Mouse (Mus musculus) kidney, adult 11 months (tissue): ENCODE measurements around the gene Wdr4.
A peak's percentile ranks its signal among the peaks of the same experiment; 100 is the strongest.

ENCODE experiments used
- DNase-seq: peaks from one replicate; pipeline ENCODE4 v3.0.0; 2022

Gene Wdr4

GRCm38 (mm10) chr17:31491355-31491754 lies 28.4 kb downstream of the Wdr4 start:
- DNase-seq = no peak

GRCm38 (mm10) chr17:31487433-31488060 lies 32.2 kb downstream of the Wdr4 start:
- DNase-seq = no peak

GRCm38 (mm10) chr17:31486616-31487198 lies 33.1 kb downstream of the Wdr4 start:
- DNase-seq = no peak

- DNase-seq = no peak
Observed at GRCm38 (mm10) chr17:31479108-31479844, 40.5 kb downstream of the Wdr4 start.

DNA sequence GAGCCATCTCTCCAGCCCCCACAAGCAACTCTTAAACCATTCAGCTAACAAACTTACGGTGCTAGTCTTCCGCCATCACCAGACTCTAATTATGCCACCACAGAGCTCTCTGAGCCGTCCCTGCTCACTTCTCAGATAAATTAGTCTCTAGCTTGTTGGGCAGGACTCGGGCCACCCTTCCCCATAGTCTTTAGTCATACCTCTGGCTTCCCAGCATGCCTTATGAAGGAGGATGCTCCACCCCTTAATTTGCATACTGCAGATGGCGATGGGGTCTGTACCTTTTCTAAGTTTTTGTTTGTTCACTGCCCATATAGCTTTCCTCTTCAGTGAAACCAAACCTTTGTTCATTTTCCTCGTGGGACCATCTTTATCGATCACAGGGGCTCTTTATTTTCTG lies 41.2 kb downstream of the Wdr4 start:
- no peak for DNase-seq

DNA sequence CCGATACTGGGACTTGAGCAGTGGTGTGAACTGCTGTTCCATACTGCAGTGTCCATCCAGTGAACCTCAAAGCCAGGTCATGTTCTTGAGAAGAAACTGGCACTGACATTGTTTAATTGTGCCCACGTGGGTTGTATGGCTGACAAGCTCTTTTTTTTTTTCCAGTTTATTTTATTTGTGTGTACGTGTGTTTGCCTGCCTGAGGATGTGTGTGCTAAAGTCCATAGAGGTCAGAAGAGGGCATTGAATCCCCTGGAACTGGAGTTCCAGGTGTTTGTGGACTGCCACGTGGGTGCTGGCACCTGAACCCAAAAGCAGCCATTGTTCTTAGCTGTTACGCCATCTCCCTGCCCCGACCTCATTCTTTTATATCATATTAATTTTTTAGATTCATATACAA lies 45.4 kb downstream of the Wdr4 start:
- DNase-seq = no peak

- no peak for DNase-seq
Observed at GRCm38 (mm10) chr17:31470766-31471418, 48.9 kb downstream of the Wdr4 start.

- no peak for DNase-seq
Observed at GRCm38 (mm10) chr17:31468496-31468895, 51.3 kb downstream of the Wdr4 start.

GRCm38 (mm10) chr17:31466854-31467253 lies 52.9 kb downstream of the Wdr4 start:
- no peak for DNase-seq

DNA sequence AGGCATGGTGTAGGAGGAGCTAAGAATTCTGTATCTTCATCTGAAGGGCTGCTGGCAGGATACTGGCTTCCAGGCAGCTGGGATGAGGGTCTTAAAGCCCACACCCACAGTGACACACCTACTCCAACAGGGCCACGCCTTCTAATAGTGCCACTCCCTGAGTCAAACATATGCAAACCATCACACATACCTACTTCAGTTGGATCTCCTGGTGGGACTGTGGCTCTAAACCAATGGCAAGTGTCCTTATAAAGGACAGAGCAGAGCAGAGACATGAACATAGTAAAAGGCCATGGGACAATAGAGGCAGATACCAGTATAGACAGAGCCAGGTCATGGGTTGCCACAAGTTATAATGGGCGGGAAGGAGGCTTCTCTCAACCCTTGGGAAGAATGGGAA lies 57.3 kb downstream of the Wdr4 start:
- DNase-seq = no peak

GRCm38 (mm10) chr17:31460416-31460815 lies 59.4 kb downstream of the Wdr4 start:
- DNase-seq = no peak

DNA sequence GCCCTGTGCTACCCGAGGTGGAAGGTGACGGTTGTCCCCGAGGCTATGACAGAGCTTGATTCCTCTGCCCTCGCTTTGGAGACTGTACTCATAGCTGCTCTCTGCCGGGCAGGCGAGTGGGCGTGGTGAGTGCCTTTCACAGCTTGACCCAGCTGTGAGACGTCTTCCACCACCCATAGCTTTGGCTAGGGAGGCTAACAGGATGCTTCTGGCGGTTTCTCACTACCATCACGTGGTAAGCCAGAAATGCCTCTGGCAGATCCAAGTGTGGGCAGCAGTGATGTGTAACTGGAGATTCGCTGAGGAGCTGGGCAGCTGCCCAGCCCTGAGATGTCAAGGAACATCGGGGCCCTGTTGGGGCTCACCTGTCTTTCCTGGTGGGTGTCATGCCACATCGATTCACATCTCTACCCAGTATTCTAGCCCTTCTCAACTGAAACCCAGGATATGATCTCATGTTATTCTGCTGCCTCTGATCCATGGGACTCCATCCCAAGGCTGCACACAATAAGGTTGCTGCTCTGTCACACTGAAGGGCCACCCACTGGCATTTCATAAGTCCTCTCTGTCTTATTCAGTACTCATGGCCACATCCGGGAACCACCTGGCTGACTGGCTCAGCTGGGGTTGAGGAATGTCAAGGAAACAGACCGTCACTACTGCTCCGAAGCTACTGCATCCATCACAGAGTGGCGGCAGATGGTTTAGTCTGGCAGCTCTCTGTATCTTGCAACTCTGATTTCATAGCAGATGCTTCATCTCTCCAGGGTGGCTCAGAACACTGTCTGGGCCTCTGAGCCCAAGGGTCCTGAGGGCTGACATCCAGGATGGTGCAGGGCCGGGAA lies 62.8 kb downstream of the Wdr4 start:
- no peak for DNase-seq

GRCm38 (mm10) chr17:31454056-31454455 lies 65.7 kb downstream of the Wdr4 start:
- no peak for DNase-seq

GRCm38 (mm10) chr17:31453476-31453875 lies 66.3 kb downstream of the Wdr4 start:
- DNase-seq = no peak

- no peak for DNase-seq
Observed at GRCm38 (mm10) chr17:31452816-31453215, 67.0 kb downstream of the Wdr4 start.

GRCm38 (mm10) chr17:31451179-31451708 lies 68.5 kb downstream of the Wdr4 start:
- DNase-seq = no peak

- DNase-seq = no peak
Observed at GRCm38 (mm10) chr17:31450206-31450605, 69.6 kb downstream of the Wdr4 start.

DNA sequence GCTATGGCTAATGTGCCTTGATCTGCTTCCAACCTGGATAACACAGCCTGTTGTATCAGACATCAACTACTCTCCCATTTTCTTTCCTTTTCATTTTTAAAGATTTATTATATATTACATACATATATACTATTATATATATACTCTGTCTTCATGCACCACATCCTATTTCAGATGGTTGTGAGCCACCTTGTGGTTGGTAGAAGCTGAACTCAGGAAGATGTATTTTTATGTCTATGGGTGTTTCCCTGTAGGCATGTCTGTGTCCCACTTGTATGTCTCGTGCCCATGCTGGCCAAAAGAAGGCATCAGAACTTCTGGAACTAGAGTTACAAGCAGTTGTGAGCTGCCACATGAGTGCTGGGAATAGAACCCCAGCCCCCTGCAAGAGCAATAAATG lies 71.3 kb downstream of the Wdr4 start:
- no peak for DNase-seq

DNA sequence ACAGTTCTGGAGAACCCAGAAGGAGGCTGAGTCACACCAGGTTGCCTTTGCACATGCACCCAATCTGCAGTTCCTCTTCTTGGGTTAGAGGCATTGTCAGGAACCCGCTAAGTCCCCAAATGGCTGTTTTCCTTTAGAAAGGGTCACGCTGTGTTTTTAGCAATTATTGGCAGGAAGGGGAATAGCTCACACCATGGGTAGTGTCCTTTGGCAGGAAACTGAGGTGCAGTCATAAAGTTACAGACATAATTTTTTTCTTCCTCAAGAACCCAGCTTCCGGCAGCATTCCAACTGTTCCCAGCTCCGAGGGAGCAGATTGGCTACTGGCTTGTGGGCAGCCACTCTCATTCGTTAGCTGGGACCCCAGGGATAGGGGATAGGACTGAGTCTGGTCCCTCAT lies 72.0 kb downstream of the Wdr4 start:
- no peak for DNase-seq

DNA sequence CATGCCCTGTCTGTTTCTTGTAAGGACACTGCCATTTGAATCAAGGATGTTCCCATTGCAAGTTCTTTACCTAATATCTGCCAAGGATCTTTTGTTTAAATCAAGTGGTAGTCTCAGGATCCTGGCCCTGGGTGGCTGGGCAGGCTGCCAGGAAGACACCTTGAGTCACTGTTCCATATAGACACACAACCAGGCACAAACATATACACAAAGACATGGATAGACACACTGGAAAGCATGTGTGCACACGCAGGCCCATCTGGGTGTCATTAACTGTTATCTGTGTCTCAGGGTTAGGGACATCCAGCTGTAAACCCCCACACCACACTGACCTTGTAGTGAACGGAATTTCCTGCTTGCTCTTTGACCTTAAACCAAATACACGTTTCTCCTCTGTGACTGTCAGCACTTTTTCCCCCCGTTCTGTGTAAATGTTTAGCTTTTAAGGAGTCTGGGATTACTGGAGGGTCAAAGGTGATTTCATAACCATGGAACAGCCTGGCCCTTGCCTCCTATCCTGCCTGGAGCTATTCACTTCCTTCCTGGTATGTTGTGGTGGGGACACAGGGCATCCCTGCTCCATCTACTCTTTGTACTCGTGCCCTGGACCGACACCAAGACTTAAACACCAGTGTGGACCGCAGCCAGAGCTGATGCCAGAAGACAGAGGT lies 74.6 kb downstream of the Wdr4 start:
- DNase-seq = peak; percentile 93
